Mouse (Mus musculus): ENCODE data around the gene Nat8f4. TPM values are rescaled to one million over a fixed set of nuclear protein-coding genes. Genes with fewer than 3 reads are reported as not detected.

Nat8f4 gene
- polyA plus RNA-seq, 1 experiment = 30.1 TPM

- DNase-seq (ENCODE audit: low read depth, low spot score) = peak; percentile 39
- 44% methylated on average over 7 of the region's 7 CpGs for WGBS
These were observed 53.5 kb downstream of the Nat8f4 start for GRCm38 (mm10) chr6:85851062-85851773.

DNA sequence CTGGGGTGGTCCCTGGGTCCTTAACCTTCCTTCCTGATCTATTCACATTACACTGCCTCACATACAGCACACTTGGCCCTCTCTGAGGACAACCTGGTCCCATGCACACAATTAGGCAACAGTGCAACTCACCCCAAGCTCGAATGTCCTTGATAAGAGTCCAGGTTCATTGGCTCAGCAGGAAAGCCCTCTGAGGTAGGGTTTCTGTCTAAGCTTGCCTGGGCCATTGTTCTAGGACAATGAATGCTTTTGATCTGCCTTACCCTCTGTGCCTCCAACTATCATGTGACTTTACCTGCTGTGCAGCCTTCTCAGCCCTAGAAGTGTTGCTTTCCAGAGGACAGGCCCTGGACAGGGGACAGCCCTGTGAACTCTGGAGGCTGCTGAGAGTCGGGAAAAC is 55.4 kb downstream of the Nat8f4 start:
- no peak for DNase-seq (ENCODE audit: low read depth, low spot score)
- whole genome bisulfite sequencing = 26% methylated on average over 2 of the region's 2 CpGs

Other genes with a start within 250 kb of the Nat8f4 start
- 0.67 TPM in 1 of 2 replicates, not detected in the other for gene Nat8f7, start 191.7 kb downstream of the Nat8f4 start, polyA plus RNA-seq (2012; rRNA removed)
- gene Nat8f3, start 139.1 kb downstream of the Nat8f4 start, polyA plus RNA-seq (2012; rRNA removed) = 1.4 and 1.5 TPM in 2 replicates
- 0.06 and 1.0 TPM in 2 replicates for gene Nat8f6, start 83.9 kb downstream of the Nat8f4 start, polyA plus RNA-seq (2012; rRNA removed)
- 9.3 and 21.2 TPM in 2 replicates for gene Nat8f5, start 83.9 kb downstream of the Nat8f4 start, polyA plus RNA-seq (2012; rRNA removed)
- gene Nat8, start 72.8 kb downstream of the Nat8f4 start, polyA plus RNA-seq (2012; rRNA removed) = 37.2 and 98.5 TPM in 2 replicates
- gene Nat8f2, start 35.7 kb downstream of the Nat8f4 start, polyA plus RNA-seq (2012; rRNA removed) = 0.15 and 0.16 TPM in 2 replicates
- gene Tprkb, start 7.0 kb upstream of the Nat8f4 start, polyA plus RNA-seq (2012; rRNA removed) = 13.8 and 21.7 TPM in 2 replicates
- gene Nat8f1, start 10.8 kb upstream of the Nat8f4 start, polyA plus RNA-seq (2012; rRNA removed) = 12.6 and 16.6 TPM in 2 replicates
- 16.7 and 30.3 TPM in 2 replicates for gene Dusp11, start 56.8 kb upstream of the Nat8f4 start, polyA plus RNA-seq (2012; rRNA removed)
- gene Figla, start 111.3 kb upstream of the Nat8f4 start, polyA plus RNA-seq (2012; rRNA removed) = not detected in 2 replicates
- 0.21 and 0.58 TPM in 2 replicates for gene Add2, start 123.8 kb upstream of the Nat8f4 start, polyA plus RNA-seq (2012; rRNA removed)

All from large intestine, adult 2 months (tissue).